Mouse (Mus musculus): Measurements from ENCODE around the gene Trp53i11. TPM values are rescaled to one million over a fixed set of nuclear protein-coding genes. Genes with fewer than 3 reads are reported as not detected.
A peak's percentile ranks its signal among the peaks of the same experiment; 100 is the strongest.

Gene Trp53i11
- total and polyA plus RNA-seq, 3 experiments, result 0.36 to 32.1 (median 0.73) TPM

DNA sequence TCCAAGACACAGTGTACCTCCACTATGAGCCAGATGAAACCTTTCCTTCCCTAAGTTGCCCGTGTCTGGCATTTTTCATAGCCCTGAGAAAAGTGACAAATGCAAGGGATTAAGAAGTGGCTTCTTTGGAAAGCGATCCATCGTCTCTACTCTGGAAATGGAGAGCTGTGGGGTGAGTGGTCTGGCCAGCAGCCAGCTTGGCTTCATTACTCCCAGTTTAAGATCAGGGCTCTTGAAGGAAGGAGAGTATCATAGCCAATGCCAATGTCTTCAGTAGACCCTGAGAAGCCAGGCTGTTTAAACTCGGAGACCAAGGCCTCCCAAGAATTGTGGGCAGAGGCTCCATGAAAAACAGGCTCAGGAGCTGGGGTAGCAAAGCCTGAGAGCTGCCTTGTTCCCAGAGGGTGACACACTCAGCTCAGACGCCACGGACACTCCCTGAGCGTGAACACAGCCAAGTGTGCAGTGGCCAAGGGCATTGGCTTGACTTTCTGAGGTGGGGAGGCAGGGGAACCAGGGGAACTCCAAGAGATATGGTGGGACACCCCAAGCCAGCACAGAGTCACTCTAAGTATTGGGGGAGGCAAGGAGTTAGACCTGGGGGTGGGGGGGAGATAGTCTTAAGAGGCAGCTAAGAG, 31.1 kb downstream of the Trp53i11 start:
- Histone ChIP-seq H3K79me2 (replicated peaks; ENCODE audit: control insufficient read depth, extremely low read depth, insufficient read depth, poor library complexity, severe bottlenecking) (no peaks in the 10 kb centered on the region), H3K36me3 (replicated peaks in 1 of 2; ENCODE audit: control insufficient read depth in 1 of 2, insufficient read depth in 1 of 2, low read length in 1 of 2) (no peaks in the 10 kb centered on the region), H3K9me3 (replicated peaks; ENCODE audit: low read length) (no peaks in the 10 kb centered on the region), H3K4me1 (ENCODE audit: control insufficient read depth in 1 of 2, insufficient read depth in 2 of 2) (peaks cover 47 to 49% of the 10 kb centered on the region in 2 experiments), H3K9ac (ENCODE audit: insufficient read depth, low read depth) (no peak overlapping the region), H3K4me3 (replicated peaks in 1 of 3; ENCODE audit: low read depth in 2 of 3, low read length in 2 of 3, poor library complexity in 1 of 3) (no peak overlapping the region), H3K27ac (ENCODE audit: insufficient read depth, low read depth) (peak overlapping the region; percentile 48), H3K27me3 (replicated peaks) (peaks cover 13% of the 10 kb centered on the region), H3K4me2 (ENCODE audit: insufficient read depth, low read depth, poor library complexity, severe bottlenecking) (peak overlapping the region; percentile 44)
- no peak for TF ChIP-seq ZKSCAN1 (IDR thresholded peaks at IDR 0.05; ENCODE audit: borderline replicate concordance, low read depth, low read length)
- no peak for TF ChIP-seq USF2 (conservative IDR thresholded peaks at IDR 0.05; ENCODE audit: low read depth, low read length)
- TF ChIP-seq IRF4 (IDR thresholded peaks at IDR 0.05; ENCODE audit: low read depth, low read length), result no peak
- no peak for TF ChIP-seq SIN3A (IDR thresholded peaks at IDR 0.05; ENCODE audit: low read length)
- no peak for TF ChIP-seq ETS1 (conservative IDR thresholded peaks at IDR 0.05; ENCODE audit: low read depth, low read length)
- no peak for TF ChIP-seq TBP (conservative IDR thresholded peaks at IDR 0.05; ENCODE audit: low read depth, low read length)
- in situ Hi-C loops (cut with MboI; ENCODE audit: low pct_ligation_motif_present, low pct_unique_long_range_greater_than_20kb, low sequenced_read_pairs), result loop anchor here (5.0 to 25.0 kb wide), 2 partner anchors 189 to 544 kb away; no protein-coding TSS in a partner anchor
- dilution Hi-C loops (cut with MboI; ENCODE audit: extremely low pct_ligation_motif_present, extremely low pct_unique_long_range_greater_than_20kb, low sequenced_read_pairs), result no loop called here
- no peak for DNase-seq (ENCODE audit: extremely low read depth)

DNA sequence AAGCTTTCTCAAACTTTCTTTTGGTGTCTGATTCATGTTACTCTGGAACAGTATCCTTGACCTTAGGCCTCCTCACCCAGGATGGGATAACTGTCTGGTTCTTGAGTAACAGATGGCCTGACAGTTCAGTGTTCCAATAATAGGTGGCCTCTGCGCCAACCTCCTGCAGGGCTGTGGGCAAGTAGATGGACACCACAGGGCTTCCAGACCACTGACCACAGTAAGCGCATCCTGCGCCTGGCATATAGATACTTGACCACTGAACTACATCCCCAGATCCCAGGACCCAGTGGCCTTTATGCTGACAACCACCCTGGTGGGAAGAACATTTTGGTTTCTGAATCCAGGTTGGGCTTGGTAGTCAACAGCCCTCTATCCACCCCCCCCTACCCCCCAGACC, 32.2 kb downstream of the Trp53i11 start:
- Histone ChIP-seq H3K27me3 (replicated peaks) (peaks cover 24% of the 10 kb centered on the region), H3K4me2 (ENCODE audit: insufficient read depth, low read depth, poor library complexity, severe bottlenecking) (no peak overlapping the region; the same call in 1 of the 2 replicates), H3K4me1 (ENCODE audit: control insufficient read depth in 1 of 2, insufficient read depth in 2 of 2) (peaks cover 39% of the 10 kb centered on the region in 2 experiments), H3K79me2 (replicated peaks; ENCODE audit: control insufficient read depth, extremely low read depth, insufficient read depth, poor library complexity, severe bottlenecking) (no peaks in the 10 kb centered on the region), H3K27ac (ENCODE audit: insufficient read depth, low read depth) (no peak overlapping the region), H3K4me3 (replicated peaks in 1 of 3; ENCODE audit: low read depth in 2 of 3, low read length in 2 of 3, poor library complexity in 1 of 3) (no peak overlapping the region), H3K9ac (ENCODE audit: insufficient read depth, low read depth) (no peak overlapping the region), H3K9me3 (replicated peaks; ENCODE audit: low read length) (no peaks in the 10 kb centered on the region), H3K36me3 (replicated peaks in 1 of 2; ENCODE audit: control insufficient read depth in 1 of 2, insufficient read depth in 1 of 2, low read length in 1 of 2) (no peaks in the 10 kb centered on the region)
- DNase-seq (ENCODE audit: extremely low read depth), result no peak
- TF ChIP-seq USF2 (conservative IDR thresholded peaks at IDR 0.05; ENCODE audit: low read depth, low read length) (no peak), ELF1 (IDR thresholded peaks at IDR 0.05; ENCODE audit: low read depth, low read length) (no peak), MXI1 (IDR thresholded peaks at IDR 0.05; ENCODE audit: low read depth, low read length) (no peak), E2F4 (IDR thresholded peaks at IDR 0.05; ENCODE audit: insufficient replicate concordance, low read depth, low read length) (no peak), MAFK (IDR thresholded peaks at IDR 0.05; ENCODE audit: insufficient replicate concordance, low read length) (no peak), HCFC1 (IDR thresholded peaks at IDR 0.05; ENCODE audit: low read depth, low read length) (no peak), ZC3H11A (IDR thresholded peaks at IDR 0.05; ENCODE audit: low read depth, low read length) (no peak), MAX (IDR thresholded peaks at IDR 0.05; ENCODE audit: low read length) (no peak), TCF12 (IDR thresholded peaks at IDR 0.05; ENCODE audit: low read depth, low read length) (no peak), POLR2A (IDR thresholded peaks at IDR 0.05; ENCODE audit: low read depth, low read length) (no peak)
- dilution Hi-C loops (cut with MboI; ENCODE audit: extremely low pct_ligation_motif_present, extremely low pct_unique_long_range_greater_than_20kb, low sequenced_read_pairs) (no loop called here), in situ Hi-C loops (cut with MboI; ENCODE audit: low pct_ligation_motif_present, low pct_unique_long_range_greater_than_20kb, low sequenced_read_pairs) (loop anchor here (5.0 to 25.0 kb wide), 2 partner anchors 188 to 543 kb away; no protein-coding TSS in a partner anchor)

Data from CH12.LX (cell line).